Mouse (Mus musculus): ENCODE results near the gene Brd7. TPM values are rescaled to one million over a fixed set of nuclear protein-coding genes. Genes with fewer than 3 reads are reported as not detected.

The Brd7 gene
- total RNA-seq, 1 experiment: 45.5 TPM

GRCm38 (mm10) chr8:88317341-88317740 is 44.7 kb downstream of the Brd7 start:
- in situ Hi-C loops (cut with MboI; ENCODE audit: low sequenced_read_pairs in 2 of 2, unreplicated experiment in 2 of 2): no loop called here
- no peaks in the 10 kb centered on the region; a peak in 1 of 4 replicates for H3K4me1 ChIP-seq (ENCODE audit: control insufficient read depth in 2 of 2, insufficient read depth in 2 of 2, low read length in 2 of 2, poor library complexity in 1 of 2)
- H3K27ac ChIP-seq (ENCODE audit: insufficient read depth, low read depth, low read length, poor library complexity, severe bottlenecking): no peak overlapping the region
- no peak overlapping the region for H3K4me3 ChIP-seq (ENCODE audit: insufficient read depth in 1 of 2, low read depth in 1 of 2, low read length in 2 of 2, poor library complexity in 1 of 2, severe bottlenecking in 1 of 2)
- no peak for TF ChIP-seq ZNF384 (IDR thresholded peaks at IDR 0.05; ENCODE audit: low read depth, low read length)
- TF ChIP-seq HCFC1 (IDR thresholded peaks at IDR 0.05; ENCODE audit: borderline replicate concordance, insufficient read depth, low read length): no peak
- TF ChIP-seq MAFK (IDR thresholded peaks at IDR 0.05; ENCODE audit: insufficient read depth, low read depth, low read length): no peak
- no peak for TF ChIP-seq CHD2 (IDR thresholded peaks at IDR 0.05; ENCODE audit: low read depth, low read length)
- no peaks in the 10 kb centered on the region for H3K36me3 ChIP-seq (ENCODE audit: control insufficient read depth, insufficient read depth, low read length, poor library complexity, severe bottlenecking)
- H3K9me3 ChIP-seq (ENCODE audit: control insufficient read depth, insufficient read depth, low read depth, low read length): no peaks in the 10 kb centered on the region
- no peak for DNase-seq (ENCODE audit: low read depth, low spot score)
- no peak overlapping the region for H3K9ac ChIP-seq (ENCODE audit: insufficient read depth, low read depth, low read length, poor library complexity, severe bottlenecking)

DNA sequence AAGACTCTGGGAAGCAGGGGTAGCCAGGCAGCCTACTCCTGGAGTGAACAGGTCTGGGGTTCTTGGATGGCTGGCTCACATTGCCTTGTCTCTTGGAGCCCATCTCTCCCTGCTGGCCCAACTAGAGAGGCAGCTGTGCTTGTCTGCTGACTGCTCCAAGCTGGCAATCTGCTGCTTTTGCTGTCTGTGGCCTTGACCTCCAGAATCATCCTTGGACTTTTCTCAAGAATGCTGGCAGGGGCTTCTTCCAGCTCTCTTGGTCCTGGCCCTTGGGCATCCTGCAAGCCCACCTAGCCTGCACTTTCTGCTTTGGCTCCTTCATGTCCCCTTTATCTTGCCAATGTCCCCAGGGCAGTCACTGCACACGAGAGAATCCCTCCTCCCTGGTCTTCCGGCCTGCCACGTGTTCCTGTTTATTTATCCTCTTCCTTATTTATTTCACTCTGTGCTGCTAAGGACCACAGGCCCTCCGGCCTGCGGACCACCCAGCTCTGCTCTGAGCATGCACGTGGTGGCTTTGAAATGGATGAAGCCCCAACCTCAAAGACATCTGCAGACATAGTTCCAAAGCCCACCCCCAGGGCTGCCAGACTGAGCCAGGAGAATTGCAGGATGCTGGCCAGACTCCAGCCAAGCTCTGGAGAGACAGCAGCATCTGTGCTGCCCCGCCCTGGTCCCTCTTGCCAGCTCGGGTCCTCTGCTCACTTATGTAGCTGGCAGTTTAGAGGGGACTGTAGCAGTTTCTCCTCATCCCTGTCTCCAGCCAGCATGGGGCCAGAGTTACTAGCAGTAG is 45.7 kb downstream of the Brd7 start:
- H3K27ac ChIP-seq (ENCODE audit: insufficient read depth, low read depth, low read length, poor library complexity, severe bottlenecking): no peak overlapping the region
- in situ Hi-C loops (cut with MboI; ENCODE audit: low sequenced_read_pairs in 2 of 2, unreplicated experiment in 2 of 2): no loop called here
- DNase-seq (ENCODE audit: low read depth, low spot score): no peak
- no peaks in the 10 kb centered on the region for H3K36me3 ChIP-seq (ENCODE audit: control insufficient read depth, insufficient read depth, low read length, poor library complexity, severe bottlenecking)
- H3K4me3 ChIP-seq (ENCODE audit: insufficient read depth in 1 of 2, low read depth in 1 of 2, low read length in 2 of 2, poor library complexity in 1 of 2, severe bottlenecking in 1 of 2): no peak overlapping the region
- H3K9ac ChIP-seq (ENCODE audit: insufficient read depth, low read depth, low read length, poor library complexity, severe bottlenecking): no peak overlapping the region
- H3K4me1 ChIP-seq (ENCODE audit: control insufficient read depth in 2 of 2, insufficient read depth in 2 of 2, low read length in 2 of 2, poor library complexity in 1 of 2): no peaks in the 10 kb centered on the region; a peak in 1 of 4 replicates
- TF ChIP-seq ZNF384 (IDR thresholded peaks at IDR 0.05; ENCODE audit: low read depth, low read length) (no peak), CHD2 (IDR thresholded peaks at IDR 0.05; ENCODE audit: low read depth, low read length) (no peak), HCFC1 (IDR thresholded peaks at IDR 0.05; ENCODE audit: borderline replicate concordance, insufficient read depth, low read length) (no peak), ZC3H11A (IDR thresholded peaks at IDR 0.05; ENCODE audit: borderline replicate concordance, low read depth, low read length) (no peak), MAFK (IDR thresholded peaks at IDR 0.05; ENCODE audit: insufficient read depth, low read depth, low read length) (no peak)
- H3K9me3 ChIP-seq (ENCODE audit: control insufficient read depth, insufficient read depth, low read depth, low read length): no peaks in the 10 kb centered on the region

- H3K27ac ChIP-seq (ENCODE audit: insufficient read depth, low read depth, low read length, poor library complexity, severe bottlenecking): no peak overlapping the region
- in situ Hi-C loops (cut with MboI; ENCODE audit: low sequenced_read_pairs in 2 of 2, unreplicated experiment in 2 of 2): no loop called here
- TF ChIP-seq HCFC1 (IDR thresholded peaks at IDR 0.05; ENCODE audit: borderline replicate concordance, insufficient read depth, low read length) (no peak), ZC3H11A (IDR thresholded peaks at IDR 0.05; ENCODE audit: borderline replicate concordance, low read depth, low read length) (no peak), ZNF384 (IDR thresholded peaks at IDR 0.05; ENCODE audit: low read depth, low read length) (no peak), MAFK (IDR thresholded peaks at IDR 0.05; ENCODE audit: insufficient read depth, low read depth, low read length) (no peak), CHD2 (IDR thresholded peaks at IDR 0.05; ENCODE audit: low read depth, low read length) (no peak)
- H3K9me3 ChIP-seq (ENCODE audit: control insufficient read depth, insufficient read depth, low read depth, low read length): no peaks in the 10 kb centered on the region
- H3K9ac ChIP-seq (ENCODE audit: insufficient read depth, low read depth, low read length, poor library complexity, severe bottlenecking): no peak overlapping the region
- no peak for DNase-seq (ENCODE audit: low read depth, low spot score)
- H3K36me3 ChIP-seq (ENCODE audit: control insufficient read depth, insufficient read depth, low read length, poor library complexity, severe bottlenecking): no peaks in the 10 kb centered on the region
- H3K4me3 ChIP-seq (ENCODE audit: insufficient read depth in 1 of 2, low read depth in 1 of 2, low read length in 2 of 2, poor library complexity in 1 of 2, severe bottlenecking in 1 of 2): no peak overlapping the region
- H3K4me1 ChIP-seq (ENCODE audit: control insufficient read depth in 2 of 2, insufficient read depth in 2 of 2, low read length in 2 of 2, poor library complexity in 1 of 2): no peaks in the 10 kb centered on the region; a peak in 1 of 4 replicates
Measured at GRCm38 (mm10) chr8:88315302-88315701, 46.7 kb downstream of the Brd7 start.

DNA sequence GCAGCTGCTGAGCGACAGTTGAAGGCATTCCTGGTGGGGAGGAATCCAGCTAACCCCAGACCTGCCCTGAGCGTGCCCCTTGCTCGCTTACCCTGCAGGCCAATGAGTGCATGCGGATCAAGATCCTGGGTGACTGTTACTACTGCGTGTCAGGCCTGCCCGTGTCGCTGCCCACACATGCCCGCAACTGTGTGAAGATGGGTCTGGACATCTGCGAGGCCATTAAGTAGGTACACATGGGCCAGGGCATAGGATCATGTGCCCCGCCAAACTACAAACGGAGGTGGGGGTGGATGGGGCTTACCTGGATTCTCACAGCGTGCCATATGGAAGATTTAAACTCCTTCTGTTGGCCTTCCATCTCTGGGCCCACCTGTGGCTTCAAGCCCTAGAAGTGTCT is 48.0 kb downstream of the Brd7 start:
- Histone ChIP-seq H3K4me1 (ENCODE audit: control insufficient read depth in 2 of 2, insufficient read depth in 2 of 2, low read length in 2 of 2, poor library complexity in 1 of 2) (no peaks in the 10 kb centered on the region; a peak in 1 of 4 replicates), H3K27ac (ENCODE audit: insufficient read depth, low read depth, low read length, poor library complexity, severe bottlenecking) (no peak overlapping the region), H3K9me3 (ENCODE audit: control insufficient read depth, insufficient read depth, low read depth, low read length) (no peaks in the 10 kb centered on the region), H3K36me3 (ENCODE audit: control insufficient read depth, insufficient read depth, low read length, poor library complexity, severe bottlenecking) (no peaks in the 10 kb centered on the region), H3K4me3 (ENCODE audit: insufficient read depth in 1 of 2, low read depth in 1 of 2, low read length in 2 of 2, poor library complexity in 1 of 2, severe bottlenecking in 1 of 2) (no peak overlapping the region), H3K9ac (ENCODE audit: insufficient read depth, low read depth, low read length, poor library complexity, severe bottlenecking) (no peak overlapping the region)
- DNase-seq (ENCODE audit: low read depth, low spot score): no peak
- in situ Hi-C loops (cut with MboI; ENCODE audit: low sequenced_read_pairs in 2 of 2, unreplicated experiment in 2 of 2): no loop called here
- TF ChIP-seq ZNF384 (IDR thresholded peaks at IDR 0.05; ENCODE audit: low read depth, low read length) (no peak), MAFK (IDR thresholded peaks at IDR 0.05; ENCODE audit: insufficient read depth, low read depth, low read length) (no peak), CHD2 (IDR thresholded peaks at IDR 0.05; ENCODE audit: low read depth, low read length) (no peak)
